Mouse (Mus musculus): ENCODE data around the gene Hormad2.

- no peak for TF ChIP-seq CTCF (IDR thresholded peaks at IDR 0.05; ENCODE audit: control insufficient read depth, insufficient read depth, insufficient replicate concordance, low read depth, low read length)
- TF ChIP-seq POLR2A (IDR thresholded peaks at IDR 0.05; ENCODE audit: control insufficient read depth, low read depth, low read length): no peak
Measured at GRCm38 (mm10) chr11:4422494-4423425, 18.1 kb downstream of the Hormad2 start.

All from testis, adult 2 months (tissue).